Mouse (Mus musculus) ovary, postnatal 10 days (tissue): Measurements from ENCODE around the gene Fbxl19.

ENCODE experiments used
- DNase-seq: peaks from one replicate; pipeline ENCODE4 v3.0.0; 2022; ENCODE audit warnings: low spot score

Gene Fbxl19

DNA sequence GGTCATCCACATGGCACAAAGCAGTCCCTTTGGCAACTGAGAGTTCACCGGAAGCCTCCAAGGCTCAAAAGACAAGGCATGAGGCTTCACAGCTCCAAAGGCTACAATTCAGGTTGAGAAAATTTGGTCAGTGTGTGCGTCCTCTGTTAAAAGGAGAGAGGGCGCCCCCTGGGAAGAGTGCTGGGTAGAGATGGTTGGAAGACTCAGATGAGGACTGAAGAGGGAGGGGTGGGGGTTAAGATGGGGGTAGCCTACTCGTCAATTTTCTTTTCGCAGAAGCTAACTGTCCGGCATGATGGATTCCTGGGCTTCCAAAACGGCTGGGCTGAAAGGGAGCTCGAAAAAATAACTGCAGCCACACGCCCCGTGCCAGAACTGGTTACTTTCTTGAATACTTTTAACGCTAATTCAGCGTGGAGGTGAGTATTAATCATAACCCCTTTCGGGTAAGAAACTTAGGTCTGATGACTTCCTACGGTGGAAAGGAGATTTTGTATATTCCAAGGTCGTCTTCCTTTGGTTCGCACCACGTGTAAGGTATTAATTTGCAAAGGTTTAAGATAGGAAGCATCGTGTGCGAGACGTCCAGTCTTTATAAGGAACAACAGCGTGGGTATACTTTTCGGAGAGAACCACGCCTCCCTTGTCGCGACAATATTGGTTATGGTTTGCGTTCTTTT lies at the start of gene Fbxl19:
Fbxl19 (plus strand) TSS at position 178 of the 680 bp plus-strand sequence.
- DNase-seq, result no peak

GRCm38 (mm10) chr7:127698986-127699385 lies 45.4 kb upstream of the Fbxl19 start:
- DNase-seq, result no peak

DNA sequence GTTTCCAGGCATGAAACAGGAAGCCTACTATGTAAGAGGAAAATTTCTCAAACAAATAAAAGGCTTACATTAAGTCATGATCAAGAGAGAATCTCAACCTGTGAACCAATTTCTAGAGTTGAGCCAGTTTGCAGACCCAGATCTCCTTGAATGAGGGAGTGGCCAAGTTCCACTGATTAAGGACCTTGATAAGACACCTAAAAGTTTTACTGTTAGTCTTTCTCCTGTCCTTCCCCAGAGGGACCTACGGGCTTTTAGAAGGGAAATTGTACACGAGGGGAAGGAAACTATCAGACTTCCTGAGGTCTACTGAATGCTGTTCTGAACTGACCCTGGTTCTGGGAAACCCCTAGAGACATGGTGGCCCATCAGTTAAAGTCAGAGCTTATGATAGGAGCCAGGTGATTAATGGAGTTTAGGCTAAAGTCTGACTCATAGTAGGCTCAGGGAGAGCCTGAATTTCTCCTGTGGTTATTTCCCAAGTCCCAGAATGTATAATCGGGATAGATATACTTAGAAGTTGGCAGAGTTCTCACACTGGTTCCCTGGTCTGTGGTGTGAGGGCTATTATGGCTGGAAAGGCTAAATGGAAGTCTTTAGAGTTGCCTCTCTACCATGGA lies 43.5 kb upstream of the Fbxl19 start:
- no peak for DNase-seq

- DNase-seq, result no peak
Measured at GRCm38 (mm10) chr7:127703561-127704178, 40.7 kb upstream of the Fbxl19 start.

- DNase-seq, result no peak
Measured at GRCm38 (mm10) chr7:127704598-127704997, 39.7 kb upstream of the Fbxl19 start.

DNA sequence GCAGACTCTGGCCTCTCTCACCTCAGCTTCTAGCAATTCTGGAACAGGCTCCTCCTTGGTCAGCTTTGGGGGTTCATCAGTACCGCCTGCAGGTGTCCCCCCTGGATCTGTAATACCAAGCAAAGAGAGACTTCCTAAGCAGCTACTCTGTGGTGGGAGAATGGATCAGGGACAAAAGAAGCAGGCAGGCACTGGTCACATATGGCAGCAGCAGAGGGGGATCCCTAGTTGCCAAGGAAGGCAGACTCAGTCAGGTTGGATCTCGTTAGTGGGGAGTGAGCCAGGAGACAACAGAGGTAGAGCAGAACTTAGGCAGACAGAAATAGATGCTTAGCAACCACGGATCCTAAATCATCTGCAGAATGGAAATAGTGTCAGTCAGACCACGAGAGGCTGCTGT lies 38.6 kb upstream of the Fbxl19 start:
- no peak for DNase-seq

- DNase-seq, result no peak
Measured at GRCm38 (mm10) chr7:127707045-127707956, 37.0 kb upstream of the Fbxl19 start.

GRCm38 (mm10) chr7:127707957-127708206 lies 36.5 kb upstream of the Fbxl19 start:
- no peak for DNase-seq

- peak; percentile 83 for DNase-seq
Measured at GRCm38 (mm10) chr7:127708207-127709078, 35.9 kb upstream of the Fbxl19 start, which contains the start of gene Bcl7c. Gene Bcl7c, minus strand, starts transcription at chr7:127708933.

GRCm38 (mm10) chr7:127709261-127709979 lies 34.9 kb upstream of the Fbxl19 start:
- DNase-seq, result no peak

DNA sequence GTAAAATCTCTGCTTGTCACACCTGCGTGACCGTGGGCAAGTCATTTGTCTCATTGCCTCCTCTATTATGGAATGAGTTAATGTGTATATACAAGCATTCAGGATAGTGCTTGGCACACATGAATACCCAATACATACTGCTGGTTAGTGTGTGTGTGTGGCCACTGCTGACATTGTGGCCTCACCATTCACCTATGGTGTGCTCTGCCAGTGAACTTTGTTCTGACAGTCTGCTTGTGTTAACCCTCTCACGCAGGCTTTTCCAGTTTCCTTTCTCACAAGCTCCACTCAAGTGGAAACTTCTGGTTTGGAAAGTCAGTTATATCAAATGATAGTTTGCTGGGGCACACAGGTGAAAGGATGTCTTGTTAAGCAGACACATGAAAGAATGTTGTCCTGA lies 33.3 kb upstream of the Fbxl19 start:
- DNase-seq, result no peak

DNA sequence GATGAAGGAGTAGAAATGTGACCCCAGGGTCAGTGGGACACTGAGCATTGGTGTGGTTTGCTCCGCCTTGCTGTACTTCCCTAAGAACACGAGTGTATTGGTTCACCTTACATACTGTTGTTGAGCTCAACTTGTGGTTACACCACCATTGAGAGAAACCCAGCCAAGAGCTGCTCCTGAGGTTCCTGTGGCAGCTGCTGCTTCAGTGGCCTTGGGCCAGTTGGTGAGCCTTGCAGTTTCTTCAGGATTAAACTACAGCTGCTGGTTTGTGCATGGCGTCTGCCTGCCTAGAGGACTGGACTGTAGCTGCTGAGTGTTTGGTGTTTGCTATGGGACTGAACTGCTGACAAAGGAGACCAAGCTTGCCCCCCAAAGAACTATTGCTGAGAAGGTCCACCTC lies 32.9 kb upstream of the Fbxl19 start:
- DNase-seq, result no peak

- DNase-seq, result peak; percentile 44
Measured at GRCm38 (mm10) chr7:127712461-127713385, 31.6 kb upstream of the Fbxl19 start, which contains the start of gene Ctf1. Gene Ctf1, plus strand, starts transcription at chr7:127712736.

DNA sequence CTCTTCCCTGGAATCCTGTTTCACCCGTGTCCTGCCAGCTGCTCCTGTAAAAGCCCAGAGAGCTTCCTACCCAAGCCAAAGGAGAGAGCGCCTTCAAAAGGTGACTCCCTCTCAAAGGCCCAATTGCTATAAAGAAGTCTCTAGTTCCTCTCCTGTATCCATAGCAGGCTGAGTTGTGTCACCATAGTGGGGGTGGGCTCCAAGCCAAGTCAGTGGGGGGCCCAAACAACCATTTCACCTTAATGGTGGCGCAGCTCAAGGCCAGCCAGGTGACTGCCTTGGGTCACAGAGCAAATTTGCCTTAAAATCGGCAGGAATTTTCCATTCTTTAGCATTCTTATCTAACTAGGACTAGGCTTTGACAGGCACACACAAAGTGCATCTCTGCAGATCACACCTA lies 29.5 kb upstream of the Fbxl19 start:
- no peak for DNase-seq

DNA sequence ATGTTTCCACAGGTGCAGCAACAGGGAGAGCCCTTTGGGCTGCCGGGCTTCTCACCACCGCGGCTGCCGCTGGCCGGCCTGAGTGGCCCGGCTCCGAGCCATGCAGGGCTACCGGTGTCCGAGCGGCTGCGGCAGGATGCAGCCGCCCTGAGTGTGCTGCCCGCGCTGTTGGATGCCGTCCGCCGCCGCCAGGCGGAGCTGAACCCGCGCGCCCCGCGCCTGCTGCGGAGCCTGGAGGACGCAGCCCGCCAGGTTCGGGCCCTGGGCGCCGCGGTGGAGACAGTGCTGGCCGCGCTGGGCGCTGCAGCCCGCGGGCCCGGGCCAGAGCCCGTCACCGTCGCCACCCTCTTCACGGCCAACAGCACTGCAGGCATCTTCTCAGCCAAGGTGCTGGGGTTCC lies 27.4 kb upstream of the Fbxl19 start:
- peak; percentile 52 for DNase-seq

GRCm38 (mm10) chr7:127718339-127718738 lies 26.0 kb upstream of the Fbxl19 start:
- no peak for DNase-seq

GRCm38 (mm10) chr7:127719258-127719657 lies 25.1 kb upstream of the Fbxl19 start:
- DNase-seq, result no peak

DNA sequence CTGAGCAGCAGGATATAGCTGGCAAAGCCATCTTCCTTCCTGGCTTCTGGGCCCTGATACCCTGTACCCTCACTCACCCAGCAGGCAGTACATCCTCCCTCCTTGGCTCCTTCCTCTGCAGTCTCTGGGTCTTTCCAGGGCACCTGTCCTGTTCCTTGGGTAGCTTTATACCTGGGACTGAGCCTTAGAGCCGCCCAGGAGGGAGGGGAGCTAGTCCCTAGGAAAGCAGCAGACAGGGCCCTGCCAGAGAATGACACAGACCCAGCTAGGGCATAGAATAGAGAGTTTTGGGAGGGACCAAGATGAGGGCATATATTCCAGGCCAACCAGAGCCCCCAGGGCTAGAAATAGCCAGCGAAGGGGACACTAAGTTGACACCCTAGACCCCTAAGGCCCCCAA lies 18.9 kb upstream of the Fbxl19 start:
- no peak for DNase-seq

DNA sequence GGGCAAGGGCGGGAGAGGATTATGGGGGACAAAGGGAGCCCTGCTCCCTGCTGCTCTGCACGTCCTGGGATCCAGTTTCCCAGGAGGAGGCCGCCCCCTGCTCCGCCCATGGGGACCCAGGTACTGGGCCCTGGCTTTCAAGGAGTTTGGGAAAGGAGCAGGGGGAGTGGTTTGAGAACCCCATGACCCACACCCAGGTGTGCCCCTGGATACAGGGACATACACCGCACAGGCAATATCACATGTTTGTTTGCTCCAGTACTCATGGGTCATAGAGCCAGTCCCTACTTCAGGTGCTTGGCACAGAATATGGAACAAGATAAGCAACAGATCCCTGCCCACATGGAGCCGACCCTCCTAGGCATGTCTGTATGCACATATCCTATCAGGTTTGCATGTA lies 18.4 kb upstream of the Fbxl19 start:
- no peak for DNase-seq

DNA sequence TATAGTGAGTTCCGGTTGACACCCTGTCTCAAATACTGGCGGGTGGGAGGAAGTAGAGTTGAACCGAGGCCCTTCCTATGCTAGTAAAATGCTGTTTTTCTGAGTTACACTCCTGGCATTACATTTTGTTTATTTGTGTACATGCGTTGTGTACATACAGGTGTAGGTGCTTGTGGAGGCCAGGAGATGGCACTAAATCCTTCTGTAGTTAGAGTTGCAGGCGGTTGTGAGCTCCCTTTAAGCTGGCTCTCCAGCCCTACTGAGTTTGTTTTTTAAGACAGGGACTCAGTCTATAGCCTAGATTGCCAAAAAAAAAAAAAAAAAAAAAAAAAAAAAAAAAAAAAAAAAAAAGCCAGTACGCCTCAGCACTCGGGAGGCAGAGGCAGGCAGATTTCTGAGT lies 16.4 kb upstream of the Fbxl19 start:
- no peak for DNase-seq
